Mouse (Mus musculus) ES-E14 (cell line): ENCODE measurements around the gene Sh3glb1.

Experiments
- CHD2 ChIP-seq: IDR thresholded peaks from 2 replicates; pipeline ENCODE4 v1.6.1; 2014; ENCODE audit warnings: mild to moderate bottlenecking, low read depth, low read length, inconsistent platforms
- HCFC1 ChIP-seq: IDR thresholded peaks from 2 replicates; pipeline ENCODE4 v1.6.1; 2012; ENCODE audit warnings: low read length, inconsistent platforms, borderline replicate concordance; ENCODE audit not compliant: insufficient read depth
- MAFK ChIP-seq: IDR thresholded peaks from 2 replicates; pipeline ENCODE4 v1.6.1; 2014; ENCODE audit warnings: mild to moderate bottlenecking, low read depth, low read length, inconsistent platforms; ENCODE audit not compliant: insufficient read depth
- ZC3H11A ChIP-seq: IDR thresholded peaks from 2 replicates; pipeline ENCODE4 v1.6.1; 2012; ENCODE audit warnings: low read depth, mild to moderate bottlenecking, inconsistent platforms, low read length, borderline replicate concordance
- ZNF384 ChIP-seq: IDR thresholded peaks from 2 replicates; pipeline ENCODE4 v1.6.1; 2012; ENCODE audit warnings: low read depth, low read length, inconsistent platforms

- TF ChIP-seq CHD2 (no peak), ZNF384 (no peak), HCFC1 (no peak), ZC3H11A (no peak), MAFK (no peak)
Observed at GRCm38 (mm10) chr3:144761454-144761853, 41.3 kb upstream of the Sh3glb1 start.
